Mouse (Mus musculus): ENCODE measurements at regions not wholly inside any gene's neighbourhood (a gene's known extent, or its start where the extent isn't known, plus 50 kb on each side); places are given as distances from the start of the nearest gene placed in this dataset.

GRCm38 (mm10) chr9:73319704-73320307 lies 206.6 kb downstream of the Rsl24d1 start:
- no peak for DNase-seq (ENCODE audit: low spot score in 2 of 2)

GRCm38 (mm10) chr9:73331066-73331465 lies 217.8 kb downstream of the Rsl24d1 start:
- DNase-seq (ENCODE audit: low spot score in 2 of 2): no peak

GRCm38 (mm10) chr9:73336039-73336438 lies 222.8 kb downstream of the Rsl24d1 start:
- no peak for DNase-seq (ENCODE audit: low spot score in 2 of 2)

GRCm38 (mm10) chr9:73337045-73337740 lies 224.0 kb downstream of the Rsl24d1 start:
- no peak for DNase-seq (ENCODE audit: low spot score in 2 of 2)

GRCm38 (mm10) chr9:73355876-73356275 lies 242.7 kb downstream of the Rsl24d1 start:
- DNase-seq (ENCODE audit: low spot score in 2 of 2): no peak

GRCm38 (mm10) chr9:73358968-73359367 lies 245.7 kb downstream of the Rsl24d1 start:
- no peak for DNase-seq (ENCODE audit: low spot score in 2 of 2)

- no peak for DNase-seq (ENCODE audit: low spot score in 2 of 2)
Measured at GRCm38 (mm10) chr9:73380768-73381167, 267.5 kb downstream of the Rsl24d1 start.

- DNase-seq (ENCODE audit: low spot score in 2 of 2): no peak
Measured at GRCm38 (mm10) chr9:73392036-73392435, 278.8 kb downstream of the Rsl24d1 start.

GRCm38 (mm10) chr9:73413367-73413930 lies 300.2 kb downstream of the Rsl24d1 start:
- DNase-seq (ENCODE audit: low spot score in 2 of 2): no peak

- DNase-seq (ENCODE audit: low spot score in 2 of 2): no peak
Measured at GRCm38 (mm10) chr9:73416084-73416777, 303.0 kb downstream of the Rsl24d1 start.
